Mouse (Mus musculus): ENCODE results near the gene Pou2f3.

DNA sequence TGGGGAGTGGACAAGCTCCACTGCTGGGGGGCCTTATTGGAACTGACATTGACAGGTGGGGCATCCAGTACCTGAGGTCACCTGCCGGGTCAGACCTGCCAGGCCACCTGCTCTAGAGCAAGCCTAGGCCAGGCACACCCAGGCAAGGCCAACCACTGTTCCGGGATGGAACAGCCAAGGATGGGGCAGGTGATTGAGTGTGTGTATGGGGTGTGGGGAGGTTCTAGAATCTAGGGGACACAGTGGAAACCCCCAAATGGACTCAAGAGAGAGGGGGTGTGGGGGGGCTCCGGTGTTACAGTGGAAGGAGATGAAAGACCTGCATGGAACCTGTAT lies 21.2 kb downstream of the Pou2f3 start:
- TF ChIP-seq POLR2A (IDR thresholded peaks at IDR 0.05; ENCODE audit: borderline replicate concordance, insufficient read depth, low read length) (no peak), CTCF (IDR thresholded peaks at IDR 0.05; ENCODE audit: borderline replicate concordance, insufficient read depth, low read depth, low read length) (no peak)

Measured in cerebellum, adult 2 months (tissue).